Mouse (Mus musculus) urinary bladder, postnatal 36 days (tissue): ENCODE data around the gene Trim71.
"Not testable (repeated sequence)": the region's sequence is repeated elsewhere in the genome, so short reads cannot be mapped to it uniquely, and the experiment has no call there.

Experiments
- DNase-seq, 2 experiments: peaks; one replicate each; pipeline ENCODE4 v3.0.0; 2022; ENCODE audit warnings: low spot score in 2 of 2, mixed read lengths in 1 of 2

The Trim71 gene

DNA sequence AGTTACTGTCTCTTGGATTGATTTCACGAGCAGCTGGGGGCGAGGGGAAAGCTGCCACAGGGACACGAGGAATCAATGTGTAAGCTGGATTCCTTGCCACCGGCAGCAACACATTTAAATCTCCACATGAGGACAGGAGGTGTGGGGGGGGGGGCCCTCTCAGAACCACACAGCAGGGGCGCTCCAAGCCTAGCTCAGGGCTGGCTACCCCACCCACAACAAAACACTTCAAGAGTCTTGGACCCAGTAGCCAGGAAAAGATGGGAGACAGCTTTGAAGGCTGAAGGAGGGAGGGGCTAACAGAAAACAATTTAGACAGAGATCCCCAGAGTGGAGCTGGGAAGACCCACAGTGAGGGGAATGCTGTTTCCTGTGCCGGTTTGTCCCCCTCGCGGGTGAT is 38.3 kb downstream of the Trim71 start:
- DNase-seq: no peak

GRCm38 (mm10) chr9:114525073-114525633 is 39.0 kb downstream of the Trim71 start:
- DNase-seq: no peak

- no peak for DNase-seq
Observed at GRCm38 (mm10) chr9:114522501-114522900, 41.7 kb downstream of the Trim71 start.

DNA sequence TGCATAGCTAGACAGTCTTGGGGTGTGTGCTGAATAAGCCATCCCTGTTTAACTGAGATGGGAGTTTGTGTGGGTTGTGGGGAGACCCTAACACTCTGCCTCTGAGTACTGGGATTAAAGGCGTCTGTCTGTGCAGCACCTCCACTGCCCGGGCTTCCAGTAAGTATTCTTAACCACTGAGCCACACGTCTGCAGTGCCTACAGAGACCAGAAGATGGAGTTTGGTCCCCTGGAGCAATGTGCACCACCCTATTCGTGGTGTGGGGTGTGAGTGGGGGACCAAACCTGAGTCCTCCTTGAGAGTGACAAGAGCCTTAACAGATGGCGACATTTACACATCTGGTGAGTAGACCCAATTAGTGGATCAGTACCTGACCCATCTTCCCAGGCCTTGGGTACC is 42.1 kb downstream of the Trim71 start:
- no peak for DNase-seq

GRCm38 (mm10) chr9:114520529-114520928 is 43.6 kb downstream of the Trim71 start:
- not testable (repeated sequence) for DNase-seq

GRCm38 (mm10) chr9:114518812-114519477 is 45.2 kb downstream of the Trim71 start:
- DNase-seq: no peak

DNA sequence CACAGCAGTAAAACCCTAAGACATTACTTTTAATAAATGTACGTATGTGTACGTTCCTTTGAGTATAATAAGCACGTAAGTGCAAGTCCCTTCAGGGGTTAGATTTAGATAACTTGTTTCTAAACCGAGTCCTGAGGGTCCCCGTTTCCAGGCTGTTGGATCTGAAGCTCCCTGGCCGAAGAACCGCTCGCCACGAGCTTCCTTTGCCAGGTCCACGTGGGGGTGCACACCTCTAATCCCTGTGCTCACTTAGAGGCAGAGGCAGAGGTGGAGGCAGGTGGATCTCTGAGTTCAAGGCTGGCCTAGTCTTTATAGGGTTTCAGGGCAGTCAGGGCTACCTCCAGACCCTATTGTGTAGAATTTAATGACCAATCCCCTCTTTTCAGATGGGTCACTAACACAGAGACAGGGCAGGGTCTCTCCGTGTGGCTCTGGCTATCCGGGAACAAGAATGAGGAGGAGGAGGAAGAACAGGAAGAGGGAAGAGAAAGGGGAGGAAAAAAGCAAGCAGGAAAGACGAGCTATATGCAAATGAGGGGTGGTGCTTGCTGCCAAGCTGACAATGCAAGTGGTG is 46.2 kb downstream of the Trim71 start:
- no peak for DNase-seq

GRCm38 (mm10) chr9:114515364-114515763 is 48.8 kb downstream of the Trim71 start, which contains the start of gene C130032M10Rik:
Gene C130032M10Rik (plus strand): TSS chr9:114515697.
- no peak for DNase-seq

DNA sequence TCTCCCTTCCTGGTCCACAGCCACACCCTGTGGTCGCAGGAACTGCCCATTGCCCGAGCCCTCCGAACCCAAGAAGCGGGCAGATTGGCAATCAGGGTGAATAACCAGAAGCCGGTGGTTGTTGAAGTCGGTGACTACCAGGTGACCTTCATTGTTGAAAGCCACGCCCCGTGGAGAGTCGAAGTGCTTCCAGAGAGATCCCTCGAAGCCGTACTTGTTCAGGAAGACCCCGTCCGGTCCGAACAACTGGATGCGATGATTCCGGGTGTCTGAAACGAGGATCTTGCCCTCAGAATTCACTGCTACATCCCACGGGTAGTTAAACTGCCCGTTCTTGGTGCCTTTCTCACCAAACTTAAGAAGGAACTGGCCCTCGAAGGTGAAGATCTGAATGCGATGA is 51.3 kb downstream of the Trim71 start:
- no peak for DNase-seq

DNA sequence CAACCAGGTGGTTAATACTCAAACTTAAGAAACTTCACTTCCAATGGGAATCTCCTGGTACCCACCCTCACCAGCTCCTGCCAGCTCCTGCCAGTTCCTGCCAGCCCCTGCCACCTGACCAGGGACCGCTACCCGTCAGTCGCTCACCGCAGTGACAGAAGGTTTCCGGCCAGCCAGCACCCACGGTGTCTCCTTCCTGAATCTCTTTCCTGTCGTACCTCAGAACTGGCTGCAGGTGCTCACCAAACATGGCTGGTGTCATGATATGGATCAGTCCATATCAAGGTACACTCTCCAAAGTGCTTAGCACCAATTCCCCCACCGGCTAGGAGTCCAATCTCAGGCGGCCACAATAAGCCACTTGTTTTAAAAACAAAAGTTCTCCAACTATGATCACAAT is 54.4 kb downstream of the Trim71 start:
- no peak for DNase-seq

GRCm38 (mm10) chr9:114507421-114507820 is 56.7 kb downstream of the Trim71 start:
- DNase-seq: no peak

GRCm38 (mm10) chr9:114506564-114506963 is 57.6 kb downstream of the Trim71 start:
- DNase-seq: no peak

DNA sequence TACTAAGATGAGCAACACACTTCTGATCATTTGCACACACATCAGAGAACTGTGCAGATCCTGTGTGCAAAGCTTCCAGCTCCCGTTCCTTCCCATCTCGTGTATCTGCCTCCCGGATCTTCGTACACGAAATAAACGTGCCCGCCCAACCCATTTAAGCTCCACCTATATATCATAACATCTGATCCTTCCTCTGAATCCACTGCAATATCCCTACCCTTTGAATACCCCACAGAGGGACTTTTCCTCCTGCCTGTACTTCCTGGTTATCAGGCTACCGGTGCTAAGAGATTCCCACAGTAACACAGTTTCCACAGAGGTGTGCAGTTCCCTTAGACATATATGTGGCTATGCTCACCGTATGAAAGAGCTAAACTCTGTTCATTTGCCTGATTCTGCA is 59.4 kb downstream of the Trim71 start, which contains the start of gene Ccr4:
Gene Ccr4 (minus strand): TSS at position 101 of the 400 bp plus-strand sequence.
- no peak for DNase-seq

- DNase-seq: peak; percentile 49 to 72
Observed at GRCm38 (mm10) chr9:114502711-114503427, 61.3 kb downstream of the Trim71 start.

GRCm38 (mm10) chr9:114501913-114502312 is 62.3 kb downstream of the Trim71 start:
- DNase-seq: no peak

- no peak for DNase-seq
Observed at GRCm38 (mm10) chr9:114501111-114501510, 63.1 kb downstream of the Trim71 start.

DNA sequence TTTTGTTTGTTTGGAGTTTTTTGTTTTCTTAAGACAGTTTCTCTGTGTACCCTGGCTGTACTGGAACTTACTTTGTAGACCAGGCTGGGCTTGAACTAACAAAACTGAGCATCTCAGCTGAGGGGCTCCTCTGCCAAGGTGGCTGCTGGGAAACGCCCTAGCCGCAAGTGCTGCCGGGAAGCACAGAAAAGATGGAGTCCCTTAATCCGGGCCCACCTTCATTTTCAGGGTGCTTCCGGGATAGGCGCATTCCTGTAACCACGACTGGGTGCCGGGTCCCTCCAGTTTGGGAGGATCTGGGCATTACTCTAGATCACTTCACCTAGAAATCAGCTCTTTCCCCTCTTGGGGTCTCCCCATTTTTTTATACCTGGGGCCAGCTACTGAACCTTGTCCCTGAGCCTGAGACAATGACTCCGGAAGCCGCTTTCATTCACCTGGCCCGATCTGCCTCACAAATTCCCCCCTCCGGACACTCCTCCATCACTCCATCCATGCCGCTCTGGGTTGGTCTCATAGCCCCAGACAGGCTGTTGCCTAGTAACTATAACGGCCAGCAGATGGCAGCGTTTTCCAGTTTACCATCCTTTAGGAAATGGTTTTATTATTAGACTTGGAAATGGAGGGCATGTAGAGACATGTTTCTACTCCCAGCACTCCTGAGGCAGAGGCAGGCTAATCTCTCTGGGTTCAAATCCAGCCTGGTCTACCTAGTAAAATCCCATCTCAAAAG is 64.2 kb downstream of the Trim71 start:
- peak; percentile 19 to 50 for DNase-seq

GRCm38 (mm10) chr9:114498218-114498617 is 66.0 kb downstream of the Trim71 start:
- peak; percentile 84 to 87 for DNase-seq

- no peak for DNase-seq
Observed at GRCm38 (mm10) chr9:114496469-114496868, 67.7 kb downstream of the Trim71 start.

GRCm38 (mm10) chr9:114487481-114488258 is 76.5 kb downstream of the Trim71 start:
- DNase-seq: no peak

- DNase-seq: no peak
Observed at GRCm38 (mm10) chr9:114486808-114487207, 77.4 kb downstream of the Trim71 start.
